Mouse (Mus musculus) midbrain, embryonic 13.5 days (tissue): ENCODE data around the gene Olfr70. TPM values are rescaled to one million over a fixed set of nuclear protein-coding genes. Genes with fewer than 3 reads are reported as not detected.
A peak's percentile ranks its signal among the peaks of the same experiment; 100 is the strongest.

Experiments used
- ATAC-seq: fragments of 200-750 bp; cut with Nextera tagmentation; 2 replicates; pipeline ENCODE4 v1.8.0; 2017; ENCODE audit warnings: mild to moderate bottlenecking, moderate TSS enrichment, moderate library complexity
- H3K27ac ChIP-seq: fragments of 300-500 bp; sonication (generic); 2 replicates; pipeline ENCODE4 v1.5.1; 2015; ENCODE audit warnings: inconsistent platforms, mild to moderate bottlenecking, moderate library complexity
- H3K27me3 ChIP-seq: fragments of 300-500 bp; sonication (generic); 2 replicates; pipeline ENCODE4 v1.6.1; 2015; ENCODE audit warnings: mild to moderate bottlenecking, inconsistent platforms
- H3K36me3 ChIP-seq: fragments of 300-500 bp; sonication (generic); 2 replicates; pipeline ENCODE4 v1.6.1; 2015; ENCODE audit warnings: mild to moderate bottlenecking, inconsistent platforms
- H3K4me1 ChIP-seq: fragments of 300-500 bp; sonication (generic); replicated peaks from 2 replicates; pipeline ENCODE4 v1.6.1; 2015; ENCODE audit warnings: inconsistent platforms
- H3K4me2 ChIP-seq: fragments of 300-500 bp; sonication (generic); replicated peaks from 2 replicates; pipeline ENCODE4 v1.6.1; 2015; ENCODE audit warnings: moderate library complexity, mild to moderate bottlenecking, inconsistent platforms
- H3K4me3 ChIP-seq: fragments of 300-500 bp; sonication (generic); replicated peaks from 2 replicates; pipeline ENCODE4 v1.5.1; 2015; ENCODE audit warnings: mild to moderate bottlenecking, inconsistent platforms
- H3K9ac ChIP-seq: fragments of 300-500 bp; sonication (generic); replicated peaks from 2 replicates; pipeline ENCODE4 v1.6.1; 2015; ENCODE audit warnings: mild to moderate bottlenecking, inconsistent platforms
- H3K9me3 ChIP-seq: fragments of 300-500 bp; sonication (generic); 2 replicates; pipeline ENCODE4 v1.6.1; 2016; ENCODE audit warnings: mild to moderate bottlenecking, inconsistent platforms
- WGBS: fragments of 180-500 bp; shearing (Covaris S2); methylation state at CpG from one replicate; pipeline ENCODE4 v1.1.7; 2015; 5-methylcytosine and 5-hydroxymethylcytosine counted together
- polyA plus RNA-seq: library from polyadenylated mRNA; unstranded; fragments of >200 nt; fragmentation: Nextera tagmentation; extraction: Ambion mirVana; gene quantifications from 2 replicates; pipeline ENCODE4 v1.2.1, GENCODE M21; 2015

The Olfr70 gene
- polyA plus RNA-seq, 1 experiment from 2014 or later = not detected

DNA sequence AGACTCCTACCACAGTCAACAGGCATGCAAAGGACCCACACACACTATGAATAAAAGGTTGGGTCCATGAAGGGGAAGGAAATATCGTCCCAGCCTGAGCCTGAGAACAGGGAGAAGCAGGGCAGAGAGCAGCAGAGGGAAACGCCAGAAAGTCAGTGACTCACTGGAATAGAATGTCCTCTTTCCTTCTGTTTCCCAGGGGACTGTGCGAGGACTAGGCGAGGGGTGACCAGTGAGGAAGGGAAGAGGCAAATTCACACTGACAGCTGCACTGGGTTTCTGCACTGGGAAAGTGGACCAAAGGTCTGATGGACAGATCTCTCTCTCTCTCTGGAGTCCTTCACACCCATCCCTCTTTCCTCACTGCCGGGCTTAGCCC, 28.0 kb upstream of the Olfr70 start:
- Histone ChIP-seq H3K4me3 (no peak overlapping the region), H3K36me3 (no peaks in the 10 kb centered on the region), H3K9ac (no peak overlapping the region), H3K4me1 (no peaks in the 10 kb centered on the region), H3K27me3 (no peaks in the 10 kb centered on the region), H3K4me2 (no peak overlapping the region), H3K9me3 (no peaks in the 10 kb centered on the region), H3K27ac (no peak overlapping the region)
- WGBS = 77% methylated on average over 5 of the region's 5 CpGs
- ATAC-seq = no peak

DNA sequence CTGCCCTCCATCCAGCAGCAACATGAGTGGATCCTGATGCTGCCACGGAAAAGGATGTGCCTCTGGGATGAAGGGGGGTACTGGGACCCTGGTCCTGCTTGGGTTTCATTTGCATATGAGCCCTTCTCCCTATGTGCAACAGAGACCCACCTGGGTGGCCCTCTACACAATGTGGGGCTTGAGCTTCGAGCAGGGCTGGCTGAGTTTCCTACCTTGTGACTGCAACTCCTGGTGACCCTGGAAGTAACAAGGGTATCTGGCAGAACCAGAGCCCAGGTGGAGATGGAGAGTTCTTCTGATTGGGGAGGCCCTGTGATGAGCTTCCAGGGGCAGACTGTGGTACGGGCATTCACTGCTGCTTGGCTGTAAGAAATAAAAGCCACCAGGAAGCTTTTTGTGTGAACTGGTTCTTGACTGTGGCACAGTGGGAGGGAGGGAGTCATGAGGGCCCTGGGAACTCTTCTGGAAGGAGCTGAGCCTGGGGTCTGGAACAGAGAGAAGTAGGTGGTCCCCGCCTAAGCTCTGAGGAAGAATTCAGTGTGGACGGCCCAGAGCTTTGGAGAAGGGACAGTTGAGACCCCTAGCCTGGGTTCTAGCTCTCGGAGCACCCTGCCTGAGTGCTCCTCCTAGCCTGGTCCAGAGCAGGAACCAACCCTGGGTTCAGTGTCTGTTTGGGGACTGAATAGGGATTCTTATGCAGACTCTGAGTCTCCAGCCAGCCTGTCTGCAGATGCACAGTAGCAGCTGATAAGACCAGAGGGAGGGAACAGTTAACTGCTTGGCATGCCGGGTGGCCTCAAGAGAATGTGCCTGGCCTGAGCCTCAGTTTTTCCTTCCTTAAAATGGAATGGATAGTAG, 27.3 kb upstream of the Olfr70 start:
- Histone ChIP-seq H3K4me2 (no peak overlapping the region), H3K27ac (no peak overlapping the region), H3K4me3 (no peak overlapping the region), H3K36me3 (no peaks in the 10 kb centered on the region), H3K9me3 (no peaks in the 10 kb centered on the region), H3K9ac (no peak overlapping the region), H3K27me3 (no peaks in the 10 kb centered on the region), H3K4me1 (no peaks in the 10 kb centered on the region)
- 78% methylated on average over 7 of the region's 7 CpGs for WGBS
- ATAC-seq = no peak

DNA sequence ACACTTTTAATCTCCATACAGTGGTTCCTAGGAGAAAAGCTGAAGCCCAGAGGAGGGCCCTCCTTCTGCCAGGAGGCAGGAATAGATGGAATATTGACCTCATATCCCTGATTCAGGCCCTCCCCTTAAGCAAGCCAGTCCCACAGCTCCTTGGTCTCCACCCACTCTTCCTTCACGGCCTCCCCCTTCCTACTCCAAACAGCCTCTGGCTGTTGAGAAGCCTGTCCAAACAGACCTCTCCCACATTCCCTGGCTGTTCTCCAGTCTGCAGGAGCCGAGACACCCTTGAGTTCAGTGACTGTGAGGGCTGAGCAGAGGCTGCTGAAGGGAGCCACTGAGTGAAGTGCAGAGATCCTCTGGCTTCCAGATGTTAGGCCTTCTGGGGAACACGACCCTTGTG, 26.4 kb upstream of the Olfr70 start, which contains the start of gene Hrct1:
Gene Hrct1, plus strand, starts transcription at position 194 of the 400 bp plus-strand sequence.
- Histone ChIP-seq H3K27me3 (no peaks in the 10 kb centered on the region), H3K27ac (no peak within 1 kb of the TSS), H3K36me3 (no peaks in the 10 kb centered on the region), H3K9me3 (no peaks in the 10 kb centered on the region), H3K4me3 (no peak within 1 kb of the TSS), H3K4me2 (no peak within 1 kb of the TSS), H3K9ac (no peak within 1 kb of the TSS), H3K4me1 (no peaks in the 10 kb centered on the region)
- no peak for ATAC-seq
- WGBS = 62% methylated on average over 3 of the region's 3 CpGs

DNA sequence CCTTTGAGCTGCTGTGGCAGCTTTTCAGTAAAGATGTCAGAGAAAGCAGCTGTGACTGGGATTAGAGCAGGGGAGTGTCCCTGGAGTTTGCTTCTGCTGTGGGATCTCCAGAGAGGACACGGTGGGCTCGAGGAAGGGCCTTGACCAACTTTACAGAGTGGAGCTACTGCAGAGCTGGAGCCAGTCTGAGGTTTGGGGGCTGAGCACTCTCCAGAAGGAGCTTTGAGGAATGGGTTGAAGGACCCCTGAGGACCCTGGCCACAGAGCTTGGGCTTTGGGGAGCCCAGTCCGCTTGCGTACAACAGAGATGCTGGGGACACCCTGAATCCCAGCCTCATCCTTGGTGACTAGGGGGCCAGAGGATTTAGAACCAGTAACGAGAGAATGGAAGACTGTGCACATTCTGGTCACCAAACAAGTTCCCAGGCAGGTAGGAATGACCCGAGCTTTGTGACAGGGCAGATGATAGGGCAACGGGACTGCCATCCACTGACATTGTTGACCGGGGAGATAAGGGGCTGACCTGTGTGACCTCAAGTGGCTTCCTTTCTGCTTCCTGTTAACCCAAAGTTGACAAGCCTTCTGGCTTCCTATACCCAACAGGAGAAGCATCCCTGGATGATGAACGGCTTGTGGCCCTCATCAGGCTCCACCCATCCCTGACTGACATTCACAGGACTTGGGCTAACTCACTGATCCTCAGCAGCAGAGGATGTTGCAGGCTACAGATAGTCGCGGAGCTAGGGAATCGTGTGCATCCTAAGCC, 25.8 kb upstream of the Olfr70 start:
- Histone ChIP-seq H3K36me3 (no peaks in the 10 kb centered on the region), H3K9ac (no peak overlapping the region), H3K27me3 (no peaks in the 10 kb centered on the region), H3K4me2 (no peak overlapping the region), H3K4me1 (no peaks in the 10 kb centered on the region), H3K9me3 (no peaks in the 10 kb centered on the region), H3K27ac (no peak overlapping the region), H3K4me3 (no peak overlapping the region)
- ATAC-seq = no peak
- WGBS = 73% methylated on average over 12 of the region's 12 CpGs

DNA sequence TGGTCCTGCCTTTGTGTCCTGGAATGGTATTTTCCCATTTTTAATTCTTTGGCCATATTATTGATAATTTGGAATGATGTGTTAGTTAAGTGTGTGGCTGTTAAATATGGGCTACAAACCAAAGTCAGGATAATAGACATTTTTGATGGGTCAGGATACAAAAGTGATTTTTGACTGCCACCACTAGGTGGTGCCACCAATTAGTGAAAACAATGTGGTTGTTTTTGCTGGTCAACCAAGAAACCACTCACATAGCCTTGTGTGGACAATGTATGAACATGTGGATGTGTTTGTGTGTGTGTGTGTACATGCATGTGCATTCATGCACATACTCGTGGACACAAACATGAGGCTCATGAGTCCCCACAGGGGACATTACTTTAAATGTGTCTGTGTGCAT, 24.2 kb upstream of the Olfr70 start:
- no peak overlapping the region for H3K4me2 ChIP-seq
- 31% methylated on average over 1 of the region's 1 CpGs for WGBS
- no peak overlapping the region for H3K4me3 ChIP-seq
- ATAC-seq = no peak
- H3K36me3 ChIP-seq = no peaks in the 10 kb centered on the region
- H3K9me3 ChIP-seq = no peaks in the 10 kb centered on the region
- no peak overlapping the region for H3K9ac ChIP-seq
- no peak overlapping the region for H3K27ac ChIP-seq
- H3K27me3 ChIP-seq = no peaks in the 10 kb centered on the region
- 0 out of 2 replicates have a peak, but pooled peaks cover 3% of the 10 kb centered on the region for H3K4me1 ChIP-seq

DNA sequence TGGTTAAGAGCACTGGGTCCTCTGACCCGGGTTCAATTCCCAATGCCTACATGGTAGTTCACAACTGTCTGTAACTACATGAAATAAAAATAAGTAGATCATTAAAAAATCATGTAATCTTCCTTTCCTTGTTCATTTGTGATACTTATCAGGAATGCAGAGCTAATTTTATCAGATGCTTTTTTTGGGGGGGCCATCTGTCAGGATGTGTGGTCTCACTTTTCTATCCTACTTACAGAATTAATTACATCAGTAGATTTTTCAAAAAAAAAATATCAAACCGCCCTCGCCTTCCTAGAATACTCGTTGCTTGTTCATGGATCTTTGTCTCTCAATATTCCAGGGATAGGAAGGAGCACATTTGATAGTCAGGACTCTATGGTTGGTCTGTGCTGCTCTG, 21.6 kb upstream of the Olfr70 start:
- Histone ChIP-seq H3K9ac (no peak overlapping the region), H3K4me1 (0 out of 2 replicates have a peak, but pooled peaks cover 3% of the 10 kb centered on the region), H3K27ac (no peak overlapping the region), H3K36me3 (no peaks in the 10 kb centered on the region), H3K4me2 (no peak overlapping the region), H3K9me3 (no peaks in the 10 kb centered on the region), H3K4me3 (no peak overlapping the region), H3K27me3 (no peaks in the 10 kb centered on the region)
- WGBS = 90% methylated on average over 4 of the region's 4 CpGs
- no peak for ATAC-seq

DNA sequence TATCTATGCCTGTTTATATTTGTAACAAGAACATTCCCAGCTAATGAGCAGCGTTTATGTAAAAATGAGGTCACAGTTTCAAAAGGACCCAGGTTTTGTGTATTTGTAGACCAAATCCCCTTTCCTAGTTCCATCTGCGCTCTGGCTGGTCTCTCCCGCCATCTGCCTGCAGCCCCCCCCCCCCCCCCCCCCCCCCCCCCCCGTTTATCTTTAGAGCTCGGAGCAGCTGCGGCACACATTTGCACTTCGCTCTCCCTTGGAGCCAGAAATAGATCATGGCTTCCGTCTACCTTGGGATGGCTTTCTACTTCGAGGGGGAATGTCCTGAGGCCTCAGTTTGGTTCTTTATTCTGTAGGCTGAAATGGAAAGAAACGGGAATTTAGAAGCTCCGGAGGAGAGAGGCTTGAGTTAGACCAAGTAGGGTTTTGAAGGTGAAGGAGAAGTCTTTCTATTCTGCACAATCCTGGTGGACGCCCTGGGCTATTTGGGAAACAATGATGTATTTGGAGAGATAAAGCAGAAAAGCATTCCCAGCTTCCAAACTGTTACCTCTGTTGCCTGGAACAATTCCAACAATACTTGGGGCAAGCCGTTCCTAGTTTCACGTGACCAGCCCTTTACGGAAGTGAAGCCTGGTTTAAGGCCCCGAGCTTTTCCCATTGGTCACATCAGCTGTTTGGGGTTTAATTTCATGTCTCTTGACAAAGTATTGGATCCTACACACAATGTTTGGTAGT, 20.1 kb upstream of the Olfr70 start:
- no peak for ATAC-seq
- Histone ChIP-seq H3K27me3 (no peaks in the 10 kb centered on the region), H3K4me2 (no peak overlapping the region), H3K4me1 (0 out of 2 replicates have a peak, but pooled peaks cover 3% of the 10 kb centered on the region), H3K9me3 (no peaks in the 10 kb centered on the region), H3K27ac (no peak overlapping the region), H3K4me3 (no peak overlapping the region), H3K9ac (no peak overlapping the region), H3K36me3 (no peaks in the 10 kb centered on the region)
- 62% methylated on average over 13 of the region's 16 CpGs for WGBS

DNA sequence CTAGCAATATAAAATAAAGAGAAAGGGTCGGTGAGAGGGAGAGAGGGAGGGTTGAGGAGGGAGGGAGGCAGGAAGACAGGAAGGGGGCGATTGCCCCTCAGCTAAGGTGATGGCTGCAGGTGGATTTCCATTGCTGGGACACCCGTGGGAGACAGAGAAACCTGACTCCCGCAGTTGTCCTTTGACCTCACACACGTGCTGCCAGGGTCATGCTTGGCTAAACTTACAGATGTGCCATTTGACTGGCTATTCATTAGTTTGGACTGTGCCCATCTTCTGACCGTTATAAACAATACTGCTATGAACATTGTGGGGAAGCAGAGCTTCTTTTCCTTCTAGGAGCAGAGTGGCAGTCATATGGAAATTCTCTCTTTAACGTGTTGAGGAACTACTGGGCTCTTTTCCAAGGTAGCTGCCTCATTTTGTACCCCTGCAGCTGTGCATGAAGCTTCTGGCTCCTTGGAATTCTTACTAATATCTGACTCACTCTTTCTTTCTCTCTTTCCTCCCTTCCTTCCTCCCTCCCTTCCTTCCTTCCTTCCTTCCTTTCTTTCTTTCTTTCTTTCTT, 13.1 kb upstream of the Olfr70 start:
- Histone ChIP-seq H3K4me2 (no peak overlapping the region), H3K9ac (no peak overlapping the region), H3K27me3 (no peaks in the 10 kb centered on the region), H3K27ac (no peak overlapping the region), H3K4me1 (no peaks in the 10 kb centered on the region), H3K36me3 (no peaks in the 10 kb centered on the region), H3K4me3 (no peak overlapping the region), H3K9me3 (no peaks in the 10 kb centered on the region)
- WGBS = 39% methylated on average over 7 of the region's 7 CpGs
- no peak for ATAC-seq

DNA sequence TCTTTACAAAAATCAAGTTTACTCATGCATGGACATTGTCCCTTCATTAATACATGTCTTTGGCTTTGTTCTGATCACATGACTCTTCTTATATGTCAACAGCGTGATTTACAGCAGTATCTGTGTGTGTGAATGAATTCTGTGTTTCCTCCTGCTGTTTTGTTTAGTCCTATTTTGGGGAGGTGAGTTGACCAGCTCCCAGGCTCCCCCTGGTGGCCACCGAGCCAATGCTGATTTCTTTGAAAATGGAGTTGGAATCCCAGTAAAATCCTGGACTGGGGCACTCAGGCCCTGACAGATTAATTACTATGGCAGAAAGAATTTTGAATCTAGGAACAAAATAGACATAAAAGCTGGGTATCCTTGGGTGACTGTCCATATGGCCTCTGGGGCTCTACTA, 11.2 kb upstream of the Olfr70 start:
- Histone ChIP-seq H3K27ac (no peak overlapping the region), H3K9ac (no peak overlapping the region), H3K4me2 (no peak overlapping the region), H3K27me3 (no peaks in the 10 kb centered on the region), H3K9me3 (no peaks in the 10 kb centered on the region), H3K4me3 (no peak overlapping the region), H3K4me1 (0 out of 2 replicates have a peak, but pooled peaks cover 4% of the 10 kb centered on the region), H3K36me3 (no peaks in the 10 kb centered on the region)
- ATAC-seq = 0 out of 2 replicates have a peak, but pooled peaks have one; percentile 14
- 0% methylated on average over 2 of the region's 2 CpGs for WGBS

DNA sequence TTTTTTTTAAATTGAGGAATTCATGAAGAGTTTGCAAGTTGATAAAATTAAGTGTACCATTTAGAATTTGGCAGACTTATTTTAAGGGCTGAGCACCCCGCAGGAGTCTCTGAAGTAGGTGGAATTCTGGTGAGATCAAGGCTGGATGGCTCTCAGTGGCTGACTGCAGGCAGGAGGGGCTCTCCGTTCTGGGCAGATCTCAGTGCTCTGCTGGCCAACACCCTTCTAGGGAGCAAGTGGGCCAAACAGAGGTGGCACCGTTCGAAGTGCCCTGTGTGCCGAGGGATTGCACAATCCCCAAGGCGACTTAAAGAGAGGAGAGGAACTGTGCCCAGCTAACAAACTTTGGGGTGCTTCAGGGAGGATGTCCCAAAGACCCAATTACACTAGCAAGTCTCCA, 9.3 kb upstream of the Olfr70 start, which contains the start of gene Olfr71:
Gene Olfr71, minus strand, starts transcription at position 387 of the 400 bp plus-strand sequence.
- H3K27me3 ChIP-seq = no peaks in the 10 kb centered on the region
- H3K27ac ChIP-seq = no peak within 1 kb of the TSS
- H3K4me3 ChIP-seq = no peak within 1 kb of the TSS
- H3K4me2 ChIP-seq = no peak within 1 kb of the TSS
- 80% methylated on average over 6 of the region's 6 CpGs for WGBS
- no peaks in the 10 kb centered on the region for H3K9me3 ChIP-seq
- ATAC-seq = no peak
- no peak within 1 kb of the TSS for H3K9ac ChIP-seq
- no peaks in the 10 kb centered on the region for H3K36me3 ChIP-seq
- 0 out of 2 replicates have a peak, but pooled peaks cover 4% of the 10 kb centered on the region for H3K4me1 ChIP-seq

DNA sequence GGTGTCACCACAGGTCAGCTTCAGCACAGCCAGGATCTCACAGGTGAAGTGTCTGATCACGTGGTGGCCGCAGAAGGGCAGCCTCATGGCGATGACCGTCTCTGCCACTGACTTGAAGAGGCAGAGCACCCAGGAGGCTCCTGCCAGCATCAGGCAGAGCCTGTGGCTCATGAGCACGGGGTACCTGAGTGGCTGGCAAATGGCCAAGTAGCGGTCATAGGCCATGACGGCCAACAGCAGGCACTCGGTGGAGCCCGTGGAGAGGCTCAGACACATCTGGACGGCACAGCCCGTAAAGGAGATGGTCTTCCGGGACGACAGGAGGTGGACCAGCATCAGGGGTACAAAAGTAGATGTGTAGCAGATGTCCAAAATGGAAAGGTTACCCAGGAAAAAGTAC, 5.4 kb upstream of the Olfr70 start:
- H3K36me3 ChIP-seq = no peaks in the 10 kb centered on the region
- no peaks in the 10 kb centered on the region for H3K27me3 ChIP-seq
- WGBS = 89% methylated on average over 13 of the region's 13 CpGs
- H3K4me3 ChIP-seq = no peak overlapping the region
- no peaks in the 10 kb centered on the region for H3K9me3 ChIP-seq
- no peak overlapping the region for H3K4me2 ChIP-seq
- no peak for ATAC-seq
- no peak overlapping the region for H3K27ac ChIP-seq
- H3K9ac ChIP-seq = no peak overlapping the region
- H3K4me1 ChIP-seq = 0 out of 2 replicates have a peak, but pooled peaks cover 4% of the 10 kb centered on the region
